Mouse (Mus musculus) stomach, postnatal 0 days (tissue): Measurements from ENCODE around the gene Syngr1. TPM values are rescaled to one million over a fixed set of nuclear protein-coding genes. Genes with fewer than 3 reads are reported as not detected.
A peak's percentile ranks its signal among the peaks of the same experiment; 100 is the strongest.

Experiments
- ATAC-seq: fragments of 200-750 bp; cut with Nextera tagmentation; 2 replicates; pipeline ENCODE4 v1.8.0; 2017; ENCODE audit not compliant: low FRiP score, low TSS enrichment
- DNase-seq: peaks from one replicate; pipeline ENCODE4 v3.0.0-alpha.2; 2016; ENCODE audit warnings: low spot score
- H3K27ac ChIP-seq: fragments of 300-500 bp; sonication (generic); replicated peaks from 2 replicates; pipeline ENCODE4 v1.5.1; 2014; ENCODE audit warnings: mild to moderate bottlenecking, control low read depth
- H3K27me3 ChIP-seq: fragments of 300-500 bp; sonication (generic); 2 replicates; pipeline ENCODE4 v1.6.1; 2014; ENCODE audit warnings: low read length; ENCODE audit not compliant: control insufficient read depth, insufficient read depth
- H3K36me3 ChIP-seq: fragments of 300-500 bp; sonication (generic); 2 replicates; pipeline ENCODE4 v1.6.1; 2014; ENCODE audit warnings: low read length, mixed read lengths; ENCODE audit not compliant: control insufficient read depth, insufficient read depth
- H3K4me1 ChIP-seq: fragments of 300-500 bp; sonication (generic); replicated peaks from 2 replicates; pipeline ENCODE4 v1.6.1; 2014; ENCODE audit warnings: antibody characterized with exemption; ENCODE audit not compliant: control insufficient read depth, insufficient read depth
- H3K4me2 ChIP-seq: fragments of 300-500 bp; sonication (generic); replicated peaks from 2 replicates; pipeline ENCODE4 v1.6.1; 2014; ENCODE audit warnings: low read depth, mild to moderate bottlenecking, control low read depth, moderate library complexity
- H3K4me3 ChIP-seq: fragments of 300-500 bp; sonication (generic); 2 replicates; pipeline ENCODE4 v1.5.1; 2014; ENCODE audit warnings: low read depth, low read length, control low read depth
- H3K9ac ChIP-seq: fragments of 300-500 bp; sonication (generic); 2 replicates; pipeline ENCODE4 v1.6.1; 2014; ENCODE audit warnings: mild to moderate bottlenecking, low read length, control low read depth, mixed read lengths
- H3K9me3 ChIP-seq: fragments of 300-500 bp; sonication (generic); 2 replicates; pipeline ENCODE4 v1.6.1; 2016; ENCODE audit warnings: low read length; ENCODE audit not compliant: control insufficient read depth
- CTCF ChIP-seq: IDR thresholded peaks from 2 replicates; pipeline ENCODE4 v1.5.1; 2016; ENCODE audit warnings: antibody characterized with exemption, low read depth, mild to moderate bottlenecking, moderate library complexity
- EP300 ChIP-seq: optimal IDR thresholded peaks from 2 replicates; pipeline ENCODE3; 2016; ENCODE audit warnings: antibody characterized with exemption
- WGBS: fragments of 180-500 bp; shearing (Covaris S2); extraction: QIAGEN DNeasy Blood & Tissue Kit; methylation state at CpG from one replicate; pipeline ENCODE4 v1.1.7; 2014; 5-methylcytosine and 5-hydroxymethylcytosine counted together
- polyA plus RNA-seq: library from polyadenylated mRNA; unstranded; fragments of >200 nt; fragmentation: Nextera tagmentation; extraction: Ambion mirVana; gene quantifications from 2 replicates; pipeline ENCODE4 v1.2.1, GENCODE M21; 2015

Gene Syngr1
- polyA plus RNA-seq, 1 experiment from 2014 or later: 53.7 TPM

DNA sequence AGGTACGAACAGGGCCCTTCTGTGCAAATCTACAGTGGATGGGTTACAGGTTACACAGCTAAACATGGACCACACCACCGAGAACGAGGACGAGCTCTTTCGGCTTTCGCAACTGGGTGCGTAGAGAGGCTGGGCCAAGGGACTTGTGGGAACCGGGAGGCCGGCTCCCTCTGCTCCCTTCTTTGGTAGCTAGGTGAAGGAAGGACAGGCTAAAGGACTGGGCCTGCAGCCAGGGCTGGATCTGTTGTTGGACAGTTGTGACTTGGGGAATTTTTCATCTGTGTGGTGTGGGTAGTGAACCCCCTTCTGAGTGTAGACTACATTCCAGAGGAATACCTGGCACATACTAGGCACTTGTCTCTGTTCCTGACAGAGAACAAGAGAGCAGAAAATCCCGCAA lies 61.5 kb downstream of the Syngr1 start:
- Histone ChIP-seq H3K4me3 (no peak overlapping the region), H3K9ac (0 out of 2 replicates have a peak overlapping the region, but pooled peaks have one; percentile 2), H3K4me2 (no peak overlapping the region), H3K36me3 (peaks cover 26% of the 10 kb centered on the region), H3K27ac (no peak overlapping the region), H3K9me3 (no peaks in the 10 kb centered on the region), H3K27me3 (no peaks in the 10 kb centered on the region), H3K4me1 (no peaks in the 10 kb centered on the region)
- ATAC-seq (no peak), DNase-seq (no peak)
- TF ChIP-seq CTCF (no peak), EP300 (no peak)
- 76% methylated on average over 10 of the region's 10 CpGs for WGBS

DNA sequence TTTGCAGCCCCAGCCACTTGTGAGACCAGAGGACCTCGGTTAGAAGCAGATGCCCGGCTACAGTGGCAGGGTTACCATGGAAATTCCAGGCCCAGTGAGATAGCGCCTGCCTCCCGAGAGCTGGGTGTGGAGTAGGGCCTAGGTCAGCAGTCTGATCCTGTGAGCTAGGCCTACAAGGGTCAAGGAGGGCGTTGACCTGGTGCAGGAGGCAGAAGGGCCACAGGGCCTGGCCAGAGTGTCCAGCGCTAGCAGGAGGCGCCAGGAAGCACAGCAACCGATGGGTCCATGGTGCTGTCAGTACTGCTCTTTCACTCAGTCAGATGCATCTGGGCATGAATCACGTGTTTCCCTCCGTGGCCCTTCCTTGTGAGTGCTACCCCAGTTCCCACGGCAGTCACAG lies 62.6 kb downstream of the Syngr1 start:
- no peaks in the 10 kb centered on the region for H3K9me3 ChIP-seq
- H3K9ac ChIP-seq: no peak overlapping the region
- H3K27me3 ChIP-seq: no peaks in the 10 kb centered on the region
- no peak overlapping the region for H3K27ac ChIP-seq
- no peaks in the 10 kb centered on the region for H3K4me1 ChIP-seq
- no peak overlapping the region for H3K4me3 ChIP-seq
- ATAC-seq (no peak), DNase-seq (peak; percentile 14)
- peaks cover 33% of the 10 kb centered on the region for H3K36me3 ChIP-seq
- no peak for TF ChIP-seq CTCF
- TF ChIP-seq EP300: no peak
- WGBS: 87% methylated on average over 11 of the region's 11 CpGs
- H3K4me2 ChIP-seq: no peak overlapping the region

DNA sequence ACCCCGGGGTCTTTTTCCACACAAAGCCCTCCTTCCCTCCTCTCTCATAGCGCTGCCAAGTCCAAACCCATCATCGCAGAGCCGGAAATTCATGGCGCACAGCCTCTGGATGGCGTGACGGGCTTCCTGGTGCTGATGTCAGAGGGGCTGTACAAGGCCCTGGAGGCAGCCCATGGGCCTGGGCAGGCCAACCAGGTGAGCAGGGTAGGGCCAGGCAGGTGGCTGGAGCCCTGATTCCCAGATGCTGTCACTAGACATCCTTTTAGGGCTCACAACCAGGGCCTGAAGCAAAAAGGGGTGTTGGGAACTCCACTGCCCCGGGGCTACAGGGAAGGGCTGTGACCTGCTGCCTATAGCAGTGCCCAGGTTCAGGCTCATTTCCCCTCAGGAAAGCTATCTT lies 64.6 kb downstream of the Syngr1 start:
- no peaks in the 10 kb centered on the region for H3K9me3 ChIP-seq

GRCm38 (mm10) chr15:80157197-80157943 lies 66.2 kb downstream of the Syngr1 start:
- peaks cover 40% of the 10 kb centered on the region for H3K36me3 ChIP-seq
- no peak for TF ChIP-seq CTCF
- no peak for TF ChIP-seq EP300
- no peak overlapping the region for H3K9ac ChIP-seq
- no peak overlapping the region for H3K4me3 ChIP-seq
- no peak overlapping the region for H3K4me2 ChIP-seq
- ATAC-seq (peak; percentile 17; the same call in 1 of the 2 replicates), DNase-seq (peak; percentile 58)
- no peaks in the 10 kb centered on the region for H3K9me3 ChIP-seq
- H3K4me1 ChIP-seq: no peaks in the 10 kb centered on the region
- WGBS: 77% methylated on average over 22 of the region's 22 CpGs
- peak overlapping the region; percentile 70 for H3K27ac ChIP-seq
- H3K27me3 ChIP-seq: no peaks in the 10 kb centered on the region

More for the DNA sequence above, 64.6 kb downstream of the Syngr1 start:
- H3K36me3 ChIP-seq: peaks cover 33% of the 10 kb centered on the region
- TF ChIP-seq CTCF (no peak), EP300 (no peak)
- H3K4me3 ChIP-seq: no peak overlapping the region
- H3K4me2 ChIP-seq: no peak overlapping the region
- H3K4me1 ChIP-seq: no peaks in the 10 kb centered on the region
- H3K27ac ChIP-seq: no peak overlapping the region
- no peak overlapping the region for H3K9ac ChIP-seq
- WGBS: 92% methylated on average over 8 of the region's 8 CpGs
- ATAC-seq (no peak), DNase-seq (no peak)
- H3K27me3 ChIP-seq: no peaks in the 10 kb centered on the region

GRCm38 (mm10) chr15:80158001-80158706 lies 67.0 kb downstream of the Syngr1 start:
- 58% methylated on average over 5 of the region's 5 CpGs for WGBS
- peak; percentile 18 for DNase-seq
- peaks cover 38% of the 10 kb centered on the region for H3K36me3 ChIP-seq

GRCm38 (mm10) chr15:80158707-80159090 lies 67.6 kb downstream of the Syngr1 start:
- TF ChIP-seq EP300 (no peak), CTCF (no peak)
- WGBS: 45% methylated on average over 4 of the region's 4 CpGs
- DNase-seq: no peak
- H3K9me3 ChIP-seq: no peaks in the 10 kb centered on the region
- ATAC-seq: no peak
- no peak overlapping the region for H3K4me2 ChIP-seq
- H3K27ac ChIP-seq: peak overlapping the region; percentile 94
- H3K4me1 ChIP-seq: no peaks in the 10 kb centered on the region
- 0 out of 2 replicates have a peak overlapping the region, but pooled peaks have one; percentile 2 for H3K9ac ChIP-seq
- no peak overlapping the region for H3K4me3 ChIP-seq
- peaks cover 35% of the 10 kb centered on the region for H3K36me3 ChIP-seq
- no peaks in the 10 kb centered on the region for H3K27me3 ChIP-seq

More at GRCm38 (mm10) chr15:80158001-80158706, 67.0 kb downstream of the Syngr1 start:
- TF ChIP-seq EP300 (no peak), CTCF (no peak)
- no peaks in the 10 kb centered on the region for H3K9me3 ChIP-seq
- H3K27ac ChIP-seq: peak overlapping the region; percentile 94
- no peak overlapping the region for H3K4me3 ChIP-seq
- H3K27me3 ChIP-seq: no peaks in the 10 kb centered on the region
- H3K9ac ChIP-seq: no peak overlapping the region
- H3K4me2 ChIP-seq: no peak overlapping the region
- ATAC-seq: no peak
- H3K4me1 ChIP-seq: no peaks in the 10 kb centered on the region
